Mouse (Mus musculus) right cerebral cortex, adult 18-20 months (tissue): ENCODE data around the gene Traf2.

Experiments
- DNase-seq: peaks from one replicate; pipeline ENCODE4 v3.0.0; 2022; ENCODE audit warnings: mixed read lengths

Traf2 gene

GRCm38 (mm10) chr2:25541644-25542367, 4.9 kb downstream of the Traf2 start:
- DNase-seq: no peak

- no peak for DNase-seq
Measured at GRCm38 (mm10) chr2:25540541-25540948, 6.2 kb downstream of the Traf2 start.

- no peak for DNase-seq
Measured at GRCm38 (mm10) chr2:25536531-25536930, 10.2 kb downstream of the Traf2 start.

- DNase-seq: no peak
Measured at GRCm38 (mm10) chr2:25534866-25535182, 11.9 kb downstream of the Traf2 start.

DNA sequence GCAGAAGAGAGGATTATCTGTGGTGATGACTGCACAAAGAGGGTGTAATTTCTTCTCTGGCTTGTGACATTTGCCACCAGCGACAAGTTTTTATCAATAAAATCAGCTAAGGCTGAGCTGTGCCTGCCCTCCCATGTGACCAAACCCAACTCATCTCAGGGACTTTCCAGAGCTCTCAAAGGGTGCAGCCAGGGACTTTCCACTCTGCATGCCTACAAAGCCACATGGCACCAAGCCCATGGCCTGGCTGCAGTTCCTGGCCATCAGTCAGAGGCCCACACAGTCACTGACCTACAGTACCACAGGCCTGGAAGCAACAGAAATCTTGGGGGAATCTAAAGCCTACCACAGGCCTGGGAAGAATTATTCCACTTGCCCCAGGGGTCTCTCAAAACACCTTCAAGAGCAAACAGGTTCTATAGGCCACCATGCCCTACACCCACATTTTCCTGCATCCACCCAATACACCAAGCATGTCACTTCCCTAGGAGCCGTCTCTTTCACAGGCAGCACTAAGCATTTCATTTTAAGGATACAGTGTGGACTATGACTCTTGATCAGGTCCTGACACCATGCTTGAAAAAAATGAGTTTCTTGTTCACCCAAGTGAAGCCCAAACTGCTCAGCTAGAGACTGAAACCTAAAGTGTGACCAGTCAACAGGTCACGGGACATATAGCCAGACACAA, 12.4 kb downstream of the Traf2 start:
- peak; percentile 29 for DNase-seq

GRCm38 (mm10) chr2:25533707-25534106, 13.0 kb downstream of the Traf2 start:
- no peak for DNase-seq

- DNase-seq: no peak
Measured at GRCm38 (mm10) chr2:25526510-25527302, 20.0 kb downstream of the Traf2 start.

- no peak for DNase-seq
Measured at GRCm38 (mm10) chr2:25509912-25510311, 36.8 kb downstream of the Traf2 start.

DNA sequence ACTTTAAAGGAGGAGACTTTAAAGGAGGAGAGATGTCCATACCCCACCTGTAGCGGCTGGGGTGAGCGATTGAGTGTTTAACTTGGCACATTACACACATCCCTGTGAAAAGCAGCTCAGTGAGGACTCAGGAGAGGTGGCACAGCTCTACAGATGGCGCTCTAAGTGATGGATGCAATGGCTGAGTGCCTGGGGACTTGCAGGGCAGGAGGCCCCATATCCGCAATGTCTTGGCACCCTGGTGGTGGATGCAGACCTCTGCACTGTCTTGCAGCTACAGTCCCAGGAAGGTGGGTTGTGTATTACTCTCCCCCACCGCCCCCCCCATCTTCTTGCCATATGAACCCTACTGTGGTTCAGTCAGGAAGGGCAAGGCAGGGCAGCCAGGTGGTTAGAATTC, 39.8 kb downstream of the Traf2 start:
- DNase-seq: no peak

DNA sequence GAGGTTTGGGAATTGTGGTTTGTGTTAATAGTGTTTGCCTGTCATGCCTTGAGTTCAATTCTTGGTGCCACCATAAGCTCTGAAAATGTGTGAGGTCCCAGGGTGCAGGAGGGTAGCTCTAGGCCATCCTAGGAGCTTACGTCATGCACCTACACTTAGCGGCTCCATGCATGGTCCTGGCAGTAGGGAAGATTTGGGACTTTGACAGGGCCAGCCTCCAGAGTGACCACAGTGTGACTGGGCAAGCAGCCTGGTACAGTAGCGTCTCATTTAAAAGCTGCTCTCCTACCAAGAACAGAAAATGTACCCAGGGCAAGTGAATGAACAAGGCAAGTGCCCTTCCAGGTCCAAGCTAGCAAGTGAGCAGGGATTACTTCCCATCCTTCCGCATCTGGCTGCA, 40.9 kb downstream of the Traf2 start:
- no peak for DNase-seq

GRCm38 (mm10) chr2:25505000-25505399, 41.7 kb downstream of the Traf2 start:
- DNase-seq: no peak

GRCm38 (mm10) chr2:25504538-25504937, 42.2 kb downstream of the Traf2 start:
- no peak for DNase-seq

DNA sequence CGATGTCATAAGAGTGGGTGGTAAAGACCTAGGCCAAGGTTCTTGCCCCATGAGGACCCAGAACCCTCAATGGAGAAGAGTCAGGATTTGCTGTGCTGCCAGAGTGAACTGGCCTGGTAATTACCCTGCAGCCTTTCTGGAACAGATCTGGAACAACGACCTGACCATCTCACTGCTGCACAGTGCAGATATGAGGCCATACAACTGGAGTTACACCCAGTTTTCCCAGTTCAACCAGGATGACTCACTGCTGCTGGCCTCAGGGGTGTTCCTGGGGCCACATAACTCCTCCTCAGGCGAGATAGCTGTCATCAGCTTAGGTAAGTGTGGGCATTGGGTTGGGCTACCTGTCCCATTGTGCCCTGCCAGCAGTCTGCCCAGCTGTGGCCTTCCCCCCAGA, 44.0 kb downstream of the Traf2 start:
- no peak for DNase-seq

GRCm38 (mm10) chr2:25501593-25502486, 44.9 kb downstream of the Traf2 start, which contains the start of gene C8g:
Gene C8g (minus strand): TSS chr2:25501719.
- DNase-seq: no peak

- peak; percentile 88 for DNase-seq
Measured at GRCm38 (mm10) chr2:25500576-25501405, 45.9 kb downstream of the Traf2 start, which contains the start of gene Fbxw5. Gene Fbxw5 (plus strand): TSS chr2:25500750.

DNA sequence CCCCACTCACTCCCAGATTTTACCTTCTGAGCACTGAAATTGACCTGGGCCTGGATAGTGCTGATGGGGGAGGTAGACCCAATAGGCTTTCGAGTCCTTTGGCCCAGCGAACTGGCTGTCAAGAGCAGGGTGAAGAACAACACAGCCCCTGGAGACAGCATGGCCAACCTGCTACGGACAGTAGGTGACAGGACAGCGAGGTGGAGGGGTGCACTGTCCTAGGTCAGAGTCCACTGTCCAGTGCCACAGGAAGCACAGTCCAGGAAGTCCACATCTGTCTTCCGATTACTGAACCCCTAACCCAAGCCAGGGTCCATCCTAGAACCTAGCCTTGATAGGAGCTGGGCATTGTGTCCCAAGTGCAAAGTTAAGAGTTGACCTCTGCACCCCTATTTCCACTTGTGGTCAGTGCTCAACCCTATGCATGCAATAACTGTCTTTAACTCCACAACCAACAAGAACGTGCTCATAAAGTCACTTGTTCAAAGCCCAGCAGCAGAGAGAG, 46.6 kb downstream of the Traf2 start:
- DNase-seq: no peak

DNA sequence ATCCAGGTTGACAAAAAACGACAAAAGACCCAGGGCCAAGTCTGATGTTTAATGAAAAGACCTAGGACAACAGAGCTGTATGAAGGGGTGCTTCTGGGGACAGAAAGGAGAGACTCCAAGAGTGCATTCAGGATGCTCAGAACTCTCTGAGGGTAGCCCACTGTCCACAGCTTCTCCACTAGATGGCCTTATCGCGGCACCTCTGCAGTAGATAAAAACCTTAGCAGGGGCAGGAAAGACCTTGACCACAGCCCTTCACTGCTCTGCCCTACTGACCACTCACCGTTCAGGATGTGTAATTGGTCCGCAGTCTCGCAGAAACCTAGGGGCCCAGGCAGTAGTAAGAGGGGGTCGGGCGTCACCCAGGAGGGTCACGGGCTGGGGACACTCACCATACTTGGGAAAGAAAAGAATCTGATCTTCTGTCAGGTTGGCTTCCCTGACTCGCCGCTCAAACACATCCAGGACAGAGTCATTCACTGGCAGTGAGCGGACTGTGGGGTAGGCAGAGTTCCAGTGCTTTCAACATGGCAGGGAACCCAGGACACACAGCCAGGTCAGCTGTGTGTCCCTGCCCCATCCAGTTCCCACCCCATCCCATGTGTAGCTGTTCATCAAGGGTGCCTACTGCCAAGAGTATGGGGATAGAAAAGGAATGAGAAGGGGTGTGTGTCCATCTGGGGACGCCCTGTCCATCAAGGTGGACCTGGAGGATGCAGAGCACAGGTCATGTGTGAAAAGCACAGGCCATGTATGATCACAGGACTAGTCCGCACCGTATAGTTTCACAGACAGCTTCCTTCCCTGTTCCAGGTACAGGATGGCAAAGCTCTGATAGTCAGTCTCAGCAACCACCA, 47.9 kb downstream of the Traf2 start:
- no peak for DNase-seq

GRCm38 (mm10) chr2:25497846-25498575, 48.7 kb downstream of the Traf2 start:
- no peak for DNase-seq

GRCm38 (mm10) chr2:25496462-25496861, 50.3 kb downstream of the Traf2 start:
- DNase-seq: no peak

DNA sequence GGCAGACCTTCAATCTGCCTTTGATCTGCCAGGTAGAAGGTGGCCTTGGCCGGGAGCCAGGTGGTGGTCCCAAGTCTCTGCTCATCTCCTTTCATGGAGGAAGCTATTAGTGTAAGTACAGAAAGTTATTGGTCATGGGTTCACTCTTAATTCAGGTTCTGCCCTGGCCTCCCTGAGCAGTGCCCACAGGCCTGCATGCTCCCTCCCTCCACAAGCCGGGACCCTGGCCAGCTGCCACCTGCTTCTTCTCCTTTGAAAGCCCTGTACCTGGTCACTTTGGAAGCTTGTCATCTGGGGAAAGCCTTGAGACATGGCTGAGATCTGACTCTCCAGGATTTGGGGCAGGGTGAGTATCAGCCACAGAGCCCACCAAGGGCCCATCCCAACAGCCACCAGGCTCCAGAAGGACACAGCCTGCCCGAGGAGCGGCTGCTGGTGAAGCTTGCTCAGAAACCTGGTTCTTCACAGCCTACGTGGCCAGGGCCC, 53.2 kb downstream of the Traf2 start, which contains the start of gene Lcn12:
Gene Lcn12 (minus strand): TSS at position 436 of the 486 bp plus-strand sequence.
- no peak for DNase-seq
